Mouse (Mus musculus) intestine, embryonic 16.5 days (tissue): ENCODE measurements at regions not wholly inside any gene's neighbourhood (a gene's known extent, or its start where the extent isn't known, plus 50 kb on each side); places are given as distances from the start of the nearest gene placed in this dataset.

Experiments
- ATAC-seq: fragments of 200-750 bp; cut with Nextera tagmentation; 2 replicates; pipeline ENCODE4 v1.8.0; 2017; ENCODE audit warnings: moderate TSS enrichment, moderate library complexity
- H3K27ac ChIP-seq: fragments of 300-500 bp; sonication (generic); 2 replicates; pipeline ENCODE4 v1.5.1; 2014; ENCODE audit warnings: mild to moderate bottlenecking, low read length
- H3K27me3 ChIP-seq: fragments of 300-500 bp; sonication (generic); replicated peaks from 2 replicates; pipeline ENCODE4 v1.6.1; 2014; ENCODE audit warnings: low read length, control low read depth, mixed read lengths; ENCODE audit not compliant: control insufficient read depth, insufficient read depth
- H3K36me3 ChIP-seq: fragments of 300-500 bp; sonication (generic); 2 replicates; pipeline ENCODE4 v1.6.1; 2014; ENCODE audit warnings: low read length, control low read depth; ENCODE audit not compliant: control insufficient read depth, insufficient read depth
- H3K4me1 ChIP-seq: fragments of 300-500 bp; sonication (generic); 2 replicates; pipeline ENCODE4 v1.6.1; 2014; ENCODE audit warnings: low read length, control low read depth, mixed read lengths; ENCODE audit not compliant: control insufficient read depth, insufficient read depth
- H3K4me2 ChIP-seq: fragments of 300-500 bp; sonication (generic); 2 replicates; pipeline ENCODE4 v1.6.1; 2014; ENCODE audit warnings: low read depth, low read length, control low read depth
- H3K4me3 ChIP-seq: fragments of 300-500 bp; sonication (generic); 2 replicates; pipeline ENCODE4 v1.5.1; 2014; ENCODE audit warnings: mild to moderate bottlenecking, low read length
- H3K9ac ChIP-seq: fragments of 300-500 bp; sonication (generic); 2 replicates; pipeline ENCODE4 v1.6.1; 2014; ENCODE audit warnings: low read depth, low read length
- H3K9me3 ChIP-seq: fragments of 300-500 bp; sonication (generic); 2 replicates; pipeline ENCODE4 v1.6.1; 2016; ENCODE audit warnings: low read length, control low read depth; ENCODE audit not compliant: control insufficient read depth
- WGBS: fragments of 180-500 bp; shearing (Covaris S2); extraction: QIAGEN DNeasy Blood & Tissue Kit; methylation state at CpG from one replicate; pipeline ENCODE4 v1.1.7; 2014; 5-methylcytosine and 5-hydroxymethylcytosine counted together

GRCm38 (mm10) chr9:61601911-61602310, 229.7 kb downstream of the Tle3 start:
- Histone ChIP-seq H3K4me2 (no peak overlapping the region), H3K27me3 (no peaks in the 10 kb centered on the region; the same call in 1 of the 2 replicates), H3K9ac (no peak overlapping the region), H3K4me1 (peaks cover 6% of the 10 kb centered on the region), H3K4me3 (no peak overlapping the region), H3K9me3 (no peaks in the 10 kb centered on the region), H3K27ac (no peak overlapping the region), H3K36me3 (no peaks in the 10 kb centered on the region)
- 75% methylated on average over 6 of the region's 6 CpGs for WGBS
- no peak for ATAC-seq

GRCm38 (mm10) chr9:61597287-61597686, 225.1 kb downstream of the Tle3 start:
- no peak overlapping the region for H3K4me2 ChIP-seq
- WGBS, result 31% methylated on average over 7 of the region's 7 CpGs
- no peaks in the 10 kb centered on the region for H3K9me3 ChIP-seq
- H3K4me1 ChIP-seq, result peaks cover 21% of the 10 kb centered on the region
- ATAC-seq, result peak; percentile 22; the same call in 1 of the 2 replicates
- H3K4me3 ChIP-seq, result no peak overlapping the region
- H3K27me3 ChIP-seq, result no peaks in the 10 kb centered on the region; the same call in 1 of the 2 replicates
- no peak overlapping the region for H3K27ac ChIP-seq
- no peak overlapping the region for H3K9ac ChIP-seq
- H3K36me3 ChIP-seq, result no peaks in the 10 kb centered on the region

DNA sequence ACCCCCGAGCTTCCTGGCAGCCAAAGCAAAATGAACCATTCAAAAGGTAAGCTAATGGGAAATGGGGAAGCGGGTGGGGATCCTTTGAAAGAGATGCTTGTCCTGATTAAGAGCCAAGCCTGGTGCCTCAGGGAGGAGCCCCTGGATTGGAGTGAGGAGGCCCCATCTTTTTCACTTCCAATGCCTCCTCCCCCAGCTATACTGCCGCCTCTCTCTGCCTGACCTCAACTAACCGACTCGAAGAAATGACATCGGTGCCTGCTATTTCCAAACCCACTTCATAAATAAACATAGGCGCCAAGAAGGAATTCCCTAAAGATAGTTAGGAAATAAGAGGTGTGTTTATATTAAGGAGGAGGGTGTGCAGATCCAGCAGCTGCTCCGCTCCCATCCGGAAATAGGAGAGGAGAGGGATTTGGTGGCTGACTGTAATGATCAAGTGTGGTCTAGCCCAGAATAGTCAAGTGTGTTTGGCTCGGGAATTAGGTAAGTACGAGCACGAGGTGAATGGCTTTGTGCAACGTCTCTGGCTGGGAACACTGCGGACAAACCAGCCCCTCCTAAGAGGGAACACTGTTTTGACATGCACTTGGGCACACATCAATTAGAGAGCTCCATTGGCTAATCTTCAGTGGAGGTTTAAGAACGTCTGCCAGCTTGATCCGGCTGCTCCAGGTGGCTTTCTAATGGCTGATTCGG, 224.4 kb downstream of the Tle3 start:
- Histone ChIP-seq H3K4me1 (peaks cover 21% of the 10 kb centered on the region), H3K36me3 (no peaks in the 10 kb centered on the region), H3K27me3 (no peaks in the 10 kb centered on the region; the same call in 1 of the 2 replicates), H3K9me3 (no peaks in the 10 kb centered on the region), H3K9ac (no peak overlapping the region), H3K4me2 (no peak overlapping the region), H3K27ac (no peak overlapping the region), H3K4me3 (no peak overlapping the region)
- 39% methylated on average over 17 of the region's 17 CpGs for WGBS
- ATAC-seq, result no peak

DNA sequence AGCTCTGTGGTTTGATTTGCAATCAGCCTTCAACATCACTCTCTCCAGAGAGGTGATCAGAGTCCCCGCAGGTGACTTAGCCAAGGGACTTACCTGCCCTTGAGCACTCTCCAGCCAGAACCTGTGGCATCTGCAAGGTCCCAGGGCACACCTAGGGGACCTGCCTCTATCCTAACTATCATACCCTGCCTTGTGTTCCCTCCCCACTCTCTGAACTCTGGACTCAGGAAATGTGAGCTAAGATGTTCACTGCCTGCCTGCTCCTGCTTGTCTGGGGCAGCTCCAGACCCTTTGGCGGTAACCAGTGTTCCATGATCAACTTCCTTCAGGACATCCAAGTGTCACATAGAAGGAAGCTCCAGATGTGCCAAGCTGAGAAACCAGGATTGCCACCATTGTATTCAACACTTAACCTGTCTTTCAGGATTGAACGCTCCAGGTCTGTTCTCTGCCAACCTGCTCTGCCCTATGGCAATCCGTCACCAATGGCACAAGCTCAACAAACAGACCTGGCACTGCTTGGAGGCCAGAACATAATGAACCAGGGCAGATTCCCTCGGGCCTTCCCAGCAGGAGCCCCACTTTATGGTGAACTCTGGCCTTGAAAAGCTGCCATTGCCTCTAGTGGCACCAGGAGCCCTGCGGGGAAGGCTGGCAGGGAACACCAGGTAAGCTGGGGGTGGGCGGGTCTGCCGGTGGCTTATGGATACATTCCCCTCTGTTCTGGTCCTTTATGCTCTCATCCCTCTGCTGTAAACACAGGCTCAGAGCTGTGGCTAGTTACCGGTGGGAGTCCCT, 223.2 kb downstream of the Tle3 start:
- no peak overlapping the region for H3K27ac ChIP-seq
- H3K4me1 ChIP-seq, result peaks cover 21% of the 10 kb centered on the region
- ATAC-seq, result peak; percentile 67
- H3K4me3 ChIP-seq, result no peak overlapping the region
- H3K9ac ChIP-seq, result no peak overlapping the region
- H3K27me3 ChIP-seq, result no peaks in the 10 kb centered on the region; the same call in 1 of the 2 replicates
- 72% methylated on average over 9 of the region's 9 CpGs for WGBS
- no peaks in the 10 kb centered on the region for H3K9me3 ChIP-seq
- no peak overlapping the region for H3K4me2 ChIP-seq
- H3K36me3 ChIP-seq, result no peaks in the 10 kb centered on the region

DNA sequence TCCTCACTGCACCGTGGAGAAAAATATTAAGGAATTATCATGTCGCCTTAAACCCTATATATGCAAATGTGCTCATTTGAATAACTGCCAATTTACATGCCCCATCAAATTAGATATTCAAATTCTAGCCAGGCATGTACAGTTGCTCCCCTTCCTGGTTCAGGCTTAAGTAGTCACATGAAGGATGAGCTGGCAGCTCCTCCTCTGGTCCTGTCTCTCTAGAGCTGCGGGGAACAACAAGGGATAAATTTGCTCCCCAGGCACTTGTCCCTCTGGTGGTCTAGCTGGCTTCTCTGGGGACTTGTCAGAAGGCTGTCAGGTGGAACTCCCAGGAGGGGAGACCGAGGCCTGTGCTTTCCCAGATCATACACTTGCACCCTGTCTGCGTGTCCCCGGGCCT, 221.8 kb downstream of the Tle3 start:
- Histone ChIP-seq H3K36me3 (no peaks in the 10 kb centered on the region), H3K4me2 (no peak overlapping the region), H3K4me3 (no peak overlapping the region), H3K27ac (no peak overlapping the region), H3K9ac (no peak overlapping the region), H3K9me3 (no peaks in the 10 kb centered on the region), H3K4me1 (peaks cover 21% of the 10 kb centered on the region), H3K27me3 (no peaks in the 10 kb centered on the region; the same call in 1 of the 2 replicates)
- WGBS, result 81% methylated on average over 6 of the region's 6 CpGs
- no peak for ATAC-seq

- Histone ChIP-seq H3K9me3 (no peaks in the 10 kb centered on the region), H3K27me3 (no peaks in the 10 kb centered on the region), H3K9ac (no peak overlapping the region), H3K4me3 (no peak overlapping the region), H3K4me1 (no peaks in the 10 kb centered on the region), H3K27ac (no peak overlapping the region), H3K36me3 (no peaks in the 10 kb centered on the region), H3K4me2 (no peak overlapping the region)
- WGBS, result 79% methylated on average over 10 of the region's 10 CpGs
- no peak for ATAC-seq
Observed at GRCm38 (mm10) chr9:61589727-61590299, 217.6 kb downstream of the Tle3 start.

- WGBS, result 36% methylated on average over 21 of the region's 21 CpGs
- Histone ChIP-seq H3K9ac (0 out of 2 replicates have a peak overlapping the region, but pooled peaks have one; percentile 11), H3K4me2 (peak overlapping the region; percentile 15), H3K4me1 (peaks cover 6% of the 10 kb centered on the region), H3K36me3 (no peaks in the 10 kb centered on the region), H3K27me3 (no peaks in the 10 kb centered on the region), H3K9me3 (no peaks in the 10 kb centered on the region), H3K27ac (peak overlapping the region; percentile 82), H3K4me3 (no peak overlapping the region)
- ATAC-seq, result peak; percentile 97
Observed at GRCm38 (mm10) chr9:61583281-61584072, 211.3 kb downstream of the Tle3 start.

DNA sequence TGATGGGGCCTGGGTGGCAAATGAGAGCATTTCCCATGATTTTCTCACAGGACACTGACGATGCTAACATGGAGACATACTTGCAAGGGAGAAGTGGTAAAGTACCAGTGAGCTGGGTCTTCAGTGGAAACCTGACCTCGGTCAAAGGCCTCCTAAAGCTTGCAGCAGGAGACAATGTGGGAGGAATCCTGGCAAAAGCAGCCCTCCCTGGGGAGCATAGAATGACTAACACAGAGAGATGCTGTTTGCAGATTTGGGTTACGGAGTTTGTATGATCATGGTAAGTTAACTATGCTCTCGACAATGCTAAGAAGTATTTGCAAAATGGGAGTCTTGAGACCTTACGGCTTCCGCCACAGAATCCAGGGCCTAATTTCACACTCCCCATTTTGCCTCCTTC, 208.9 kb downstream of the Tle3 start:
- Histone ChIP-seq H3K9ac (no peak overlapping the region), H3K4me2 (no peak overlapping the region), H3K36me3 (no peaks in the 10 kb centered on the region), H3K9me3 (no peaks in the 10 kb centered on the region), H3K4me3 (no peak overlapping the region), H3K27me3 (no peaks in the 10 kb centered on the region), H3K27ac (no peak overlapping the region), H3K4me1 (peaks cover 6% of the 10 kb centered on the region)
- 89% methylated on average over 6 of the region's 6 CpGs for WGBS
- ATAC-seq, result no peak

GRCm38 (mm10) chr9:61578255-61578654, 206.1 kb downstream of the Tle3 start:
- no peak for ATAC-seq
- Histone ChIP-seq H3K9me3 (no peaks in the 10 kb centered on the region), H3K36me3 (no peaks in the 10 kb centered on the region), H3K27ac (no peak overlapping the region), H3K4me3 (no peak overlapping the region), H3K4me1 (peaks cover 6% of the 10 kb centered on the region; the same call in 1 of the 2 replicates), H3K27me3 (no peaks in the 10 kb centered on the region), H3K4me2 (no peak overlapping the region), H3K9ac (no peak overlapping the region)
- 42% methylated on average over 5 of the region's 5 CpGs for WGBS
